10 mouse cellular contexts compared by ENCODE assay signal in the genomic region with DNA sequence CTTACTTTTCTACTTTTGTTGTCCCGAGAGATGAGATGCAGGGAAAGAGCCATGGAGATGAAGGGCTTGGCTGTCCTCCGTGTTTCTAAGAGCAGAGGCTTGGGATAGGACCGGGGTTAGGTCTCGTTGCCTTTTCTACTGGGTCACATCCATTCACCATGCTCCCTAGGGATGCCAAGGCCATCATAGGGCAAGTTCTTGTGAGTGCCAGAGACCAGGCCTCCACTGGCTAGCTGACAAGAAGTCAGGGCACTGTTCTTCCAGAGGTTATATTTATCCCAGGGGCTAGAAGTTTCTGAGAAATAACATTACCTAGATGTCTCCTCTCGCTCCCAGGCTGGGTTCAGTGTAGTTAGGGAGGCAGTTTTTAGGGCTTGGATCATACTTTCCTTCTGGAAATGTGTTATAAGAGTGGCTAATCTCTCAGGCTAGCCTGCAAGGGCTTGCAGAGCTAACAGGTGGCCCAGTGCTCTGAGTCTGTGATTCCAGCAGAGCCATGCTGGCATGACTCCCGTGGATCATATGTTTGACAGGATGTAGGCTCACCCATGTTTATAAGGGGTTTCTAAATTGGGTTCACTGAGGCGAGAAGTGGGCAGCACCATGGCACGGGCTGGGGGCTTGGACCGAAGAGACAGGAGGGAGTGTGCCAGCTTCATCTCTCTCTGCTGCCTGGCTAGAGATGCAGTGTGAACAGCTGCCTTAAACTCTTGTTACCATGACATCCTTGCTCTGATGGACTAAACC.
DNase-seq lines count a peak whose midpoint lies in the region; ATAC-seq lines count a peak whose summit lies in the region.
"Had no signal": no experiment of that assay in that cellular context is flagged by ENCODE, and none has a peak within 500 bp of the region (broad histone marks: within the 10 kb centered on the region; RNA-seq: fewer than 3 reads in every experiment).

No protein-coding gene starts in this region.

- peak; percentile 37 to 42 for DNase-seq in heart, adult 18-20 months
- DNase-seq in cerebellum, postnatal 10 days: peak; percentile 87 to 91
- peak; percentile 76 for DNase-seq in right cerebral cortex, adult 18-20 months
- no peak for DNase-seq in thymus, postnatal 25 days
- DNase-seq in thymus, postnatal 0 days (ENCODE audit: low spot score): no peak
- DNase-seq in retina, postnatal 1 day: no peak

- ATAC-seq in heart, embryonic 11.5 days (replicated peaks; ENCODE audit: insufficient number of reproducible peaks, low FRiP score, low TSS enrichment): no peak
- no peak for ATAC-seq in heart, embryonic 13.5 days (ENCODE audit: extremely low read depth, insufficient number of reproducible peaks, low FRiP score, low TSS enrichment)
- ATAC-seq: CD4-positive, CD25-positive, alpha-beta regulatory T cell, adult 4 months; intestine, embryonic 15.5 days had no signal

- H3K4me3 ChIP-seq in heart, embryonic 11.5 days (ENCODE audit: low read depth, low read length): no peak overlapping the region
- no peak overlapping the region for H3K4me3 ChIP-seq in heart, embryonic 13.5 days
- H3K4me3 ChIP-seq: intestine, embryonic 15.5 days had no signal

- H3K36me3 ChIP-seq in heart, embryonic 11.5 days (ENCODE audit: control insufficient read depth, insufficient read depth, low read length): no peaks in the 10 kb centered on the region
- no peaks in the 10 kb centered on the region for H3K36me3 ChIP-seq in heart, embryonic 13.5 days
- H3K36me3 ChIP-seq: intestine, embryonic 15.5 days had no signal

- H3K9me3 ChIP-seq in heart, embryonic 11.5 days (replicated peaks; ENCODE audit: control insufficient read depth, low read length): no peaks in the 10 kb centered on the region
- H3K9me3 ChIP-seq in heart, embryonic 13.5 days: no peaks in the 10 kb centered on the region
- H3K9me3 ChIP-seq: intestine, embryonic 15.5 days had no signal

- no peaks in the 10 kb centered on the region for H3K27me3 ChIP-seq in heart, embryonic 11.5 days (ENCODE audit: control insufficient read depth, insufficient read depth, low read length)
- no peaks in the 10 kb centered on the region for H3K27me3 ChIP-seq in heart, embryonic 13.5 days (replicated peaks)
- H3K27me3 ChIP-seq: intestine, embryonic 15.5 days had no signal

- no peak overlapping the region for H3K4me2 ChIP-seq in heart, embryonic 11.5 days
- no peak overlapping the region for H3K4me2 ChIP-seq in heart, embryonic 13.5 days
- H3K4me2 ChIP-seq: intestine, embryonic 15.5 days had no signal

- H3K27ac ChIP-seq in heart, embryonic 11.5 days (ENCODE audit: low read depth, low read length): no peak overlapping the region
- peak overlapping the region; percentile 48; the same call in 1 of the 2 replicates for H3K27ac ChIP-seq in heart, embryonic 13.5 days (replicated peaks)
- H3K27ac ChIP-seq: intestine, embryonic 15.5 days had no signal

- H3K9ac ChIP-seq in heart, embryonic 11.5 days (ENCODE audit: low read depth, low read length): no peak overlapping the region
- H3K9ac ChIP-seq in heart, embryonic 13.5 days: no peak overlapping the region
- H3K9ac ChIP-seq: intestine, embryonic 15.5 days had no signal

- peaks cover 15% of the 10 kb centered on the region for H3K4me1 ChIP-seq in heart, embryonic 11.5 days (ENCODE audit: control insufficient read depth, insufficient read depth, low read length)
- H3K4me1 ChIP-seq in heart, embryonic 13.5 days: peaks cover 38% of the 10 kb centered on the region
- H3K4me1 ChIP-seq: intestine, embryonic 15.5 days had no signal

- 83% methylated on average over 9 of the region's 9 CpGs for WGBS in heart, embryonic 11.5 days (ENCODE audit: insufficient replicate concordance)
- WGBS in heart, embryonic 13.5 days: 68% methylated on average over 9 of the region's 9 CpGs

Comparison
In these comparisons a context has a peak if more than half of its experiments do, and no peak if none do; other contexts are left out.
1. DNase-seq: peak in heart, adult 18-20 months (2 of 2), cerebellum, postnatal 10 days (2 of 2) and right cerebral cortex, adult 18-20 months (single experiment); none in thymus, postnatal 25 days (single experiment), thymus, postnatal 0 days (single experiment) and retina, postnatal 1 day (single experiment).